8 mouse cellular contexts compared by ENCODE assay signal in the genomic region with DNA sequence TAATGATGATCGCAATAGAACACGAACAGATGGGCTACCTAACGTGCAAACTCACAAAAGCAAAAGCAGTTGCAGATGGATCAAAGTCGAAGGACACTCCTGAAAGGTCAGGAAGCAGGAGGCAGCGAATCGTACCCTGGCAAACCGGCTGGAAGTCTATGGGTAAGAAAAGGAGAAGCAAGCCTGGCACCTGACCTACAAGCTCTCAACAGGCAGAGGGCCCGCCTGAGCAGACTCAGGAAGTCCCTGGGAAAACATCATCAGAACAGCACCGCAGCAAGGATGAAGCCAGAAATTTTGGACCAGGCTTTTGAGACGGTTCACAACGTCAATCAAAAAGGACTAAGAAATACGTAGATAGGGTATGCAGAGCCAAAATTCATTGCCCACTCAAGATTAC. TPM values are rescaled to one million over a fixed set of nuclear protein-coding genes. Genes with fewer than 3 reads are reported as not detected.
A peak's percentile ranks its signal among the peaks of the same experiment; 100 is the strongest.
DNase-seq lines count a peak whose midpoint lies in the region; ATAC-seq lines count a peak whose summit lies in the region.

No protein-coding gene starts in this region.

- no peaks in the 10 kb centered on the region for H3K79me2 ChIP-seq in macrophage (ENCODE audit: inconsistent target)

- ATAC-seq in hindbrain, embryonic 11.5 days (ENCODE audit: low FRiP score) = no peak

- H3K4me3 ChIP-seq in forebrain, embryonic 10.5 days = peak overlapping the region; percentile 79
- H3K4me3 ChIP-seq in hindbrain, embryonic 11.5 days (ENCODE audit: low read depth, low read length) = peak overlapping the region; percentile 68
- peak overlapping the region; percentile 12; the same call in 1 of the 2 replicates for H3K4me3 ChIP-seq in macrophage (ENCODE audit: inconsistent target)

- H3K4me2 ChIP-seq in hindbrain, embryonic 11.5 days (replicated peaks; ENCODE audit: low read depth, low read length) = peak overlapping the region; percentile 93

- DNase-seq in 416B (ENCODE audit: low read depth) = peak; percentile 60
- peak; percentile 41 for DNase-seq in adrenal gland, postnatal 10 days
- DNase-seq in forebrain, embryonic 10.5 days (ENCODE audit: extremely low spot score, low spot score) = peak; percentile 42
- peak; percentile 45 for DNase-seq in hindbrain, embryonic 11.5 days (ENCODE audit: low spot score)
- DNase-seq in left cerebral cortex, adult 8-10 months (ENCODE audit: low spot score in 2 of 2) = peak; percentile 33 to 36
- DNase-seq in splenic B cell, adult 2 months (ENCODE audit: low read depth, low spot score) = peak; percentile 26
- no peak for DNase-seq in gastrocnemius, postnatal 4 days (ENCODE audit: low spot score in 2 of 2)

- H3K27ac ChIP-seq in forebrain, embryonic 10.5 days = no peak overlapping the region
- H3K27ac ChIP-seq in hindbrain, embryonic 11.5 days (ENCODE audit: low read depth, low read length) = no peak overlapping the region
- H3K27ac ChIP-seq in macrophage = no peak overlapping the region

- H3K27me3 ChIP-seq in forebrain, embryonic 10.5 days (ENCODE audit: poor library complexity, severe bottlenecking) = peaks cover 91% of the 10 kb centered on the region
- H3K27me3 ChIP-seq in hindbrain, embryonic 11.5 days (ENCODE audit: control insufficient read depth, insufficient read depth, low read length) = peaks cover 4% of the 10 kb centered on the region; the same call in 1 of the 2 replicates
- no peaks in the 10 kb centered on the region; the same call in 1 of the 2 replicates for H3K27me3 ChIP-seq in splenic B cell, adult 2 months (ENCODE audit: control insufficient read depth, insufficient read depth, low read length, poor library complexity, severe bottlenecking)

- no peaks in the 10 kb centered on the region for H3K36me3 ChIP-seq in forebrain, embryonic 10.5 days (replicated peaks)
- no peaks in the 10 kb centered on the region for H3K36me3 ChIP-seq in hindbrain, embryonic 11.5 days (ENCODE audit: control insufficient read depth, insufficient read depth, low read length)
- no peaks in the 10 kb centered on the region for H3K36me3 ChIP-seq in macrophage (ENCODE audit: inconsistent target)
- no peaks in the 10 kb centered on the region for H3K36me3 ChIP-seq in splenic B cell, adult 2 months (ENCODE audit: control insufficient read depth, insufficient read depth, low read length, poor library complexity, severe bottlenecking)

- H3K9ac ChIP-seq in hindbrain, embryonic 11.5 days (ENCODE audit: low read depth, low read length) = peak overlapping the region; percentile 84; the same call in 1 of the 2 replicates

- H3K9me3 ChIP-seq in forebrain, embryonic 10.5 days = no peaks in the 10 kb centered on the region
- no peaks in the 10 kb centered on the region for H3K9me3 ChIP-seq in hindbrain, embryonic 11.5 days (ENCODE audit: control insufficient read depth, low read length)

- 8% methylated on average over 12 of the region's 12 CpGs for WGBS in forebrain, embryonic 10.5 days
- WGBS in hindbrain, embryonic 11.5 days = 8% methylated on average over 12 of the region's 12 CpGs
- 20% methylated on average over 12 of the region's 12 CpGs for WGBS in macrophage (ENCODE audit: missing documents)

- H3K4me1 ChIP-seq in forebrain, embryonic 10.5 days = peaks cover 33% of the 10 kb centered on the region
- 0 out of 2 replicates have a peak, but pooled peaks cover 2% of the 10 kb centered on the region for H3K4me1 ChIP-seq in hindbrain, embryonic 11.5 days (replicated peaks; ENCODE audit: control insufficient read depth, insufficient read depth, low read length)

RNA-seq across cellular contexts. Expression of gene Dgkh, which starts 1.3 kb away (rescaled TPM):
- total RNA-seq in adrenal gland, postnatal 10 days (2021) = 10 to 100 TPM in 1 of 2 experiments, 1 to 10 TPM in 1; 9.8 to 11.9 TPM
- 0.68 and 0.98 TPM in 2 replicates for polyA plus RNA-seq in forebrain, embryonic 10.5 days (2016; fragmentation: Nextera tagmentation; extraction: Ambion mirVana)
- polyA plus RNA-seq in hindbrain, embryonic 11.5 days (2014; fragmentation: Nextera tagmentation; extraction: Ambion mirVana) = 2.1 and 2.2 TPM in 2 replicates
- 10 to 100 TPM; 62.4 to 73.0 (median 68.9) TPM for total RNA-seq in left cerebral cortex, adult 8-10 months (2022)
- 100 to 1,000 TPM in 1 of 26 experiments, 10 to 100 TPM in 25; 17.8 to 136 (median 28.2) TPM for total RNA-seq in macrophage (2018; cell fraction: chromatin; rRNA removed)
- total RNA-seq in macrophage (2018; cell fraction: cytosol; rRNA removed) = 1 to 10 TPM; 3.6 to 7.2 (median 5.5) TPM
- 10 to 100 TPM in 23 of 26 experiments, 1 to 10 TPM in 3; 8.3 to 63.0 (median 14.4) TPM for total RNA-seq in macrophage (2018; cell fraction: nucleus; rRNA removed)
- polyA plus RNA-seq in macrophage (2018) = 1.8 to 2.9 TPM (median 2.1 TPM) in 3 replicates
- 1 to 10 TPM; 8.6 to 8.9 TPM for total RNA-seq in gastrocnemius, postnatal 4 days (2021)

Comparison
In these comparisons a context has a peak if more than half of its experiments do, and no peak if none do; other contexts are left out.
1. DNase-seq: peak in 416B (single experiment), adrenal gland, postnatal 10 days (single experiment), forebrain, embryonic 10.5 days (single experiment), hindbrain, embryonic 11.5 days (single experiment), left cerebral cortex, adult 8-10 months (2 of 2) and splenic B cell, adult 2 months (single experiment); none in gastrocnemius, postnatal 4 days (0 of 2).
2. H3K4me3 ChIP-seq: peak in every context shown above with its lines; median percentile 79 in forebrain, embryonic 10.5 days; 68 in hindbrain, embryonic 11.5 days; 12 in macrophage.
3. RNA of gene Dgkh, which starts 1.3 kb away (total RNA-seq): 62.4 to 73.0 TPM in left cerebral cortex, adult 8-10 months; 9.8 to 11.9 TPM in adrenal gland, postnatal 10 days and 8.6 to 8.9 TPM in gastrocnemius, postnatal 4 days; every median in the first group is over 4 times any median in the second.